ENCODE assay signal across 15 mouse cellular contexts in genomic region chr9:49618699-49619392, GRCm38 (mm10).
DNase-seq lines count a peak whose midpoint lies in the region; ATAC-seq and TF ChIP-seq lines count a peak whose summit lies in the region.
"Had no signal": no experiment of that assay in that cellular context is flagged by ENCODE, and none has a peak within 500 bp of the region (broad histone marks: within the 10 kb centered on the region; RNA-seq: fewer than 3 reads in every experiment).

No protein-coding gene starts in this region.

- H3K9ac ChIP-seq in forebrain, embryonic 16.5 days (replicated peaks; ENCODE audit: low read depth, low read length), result no peak overlapping the region
- no peak overlapping the region for H3K9ac ChIP-seq in forebrain, embryonic 11.5 days (ENCODE audit: low read length)
- H3K9ac ChIP-seq: limb, embryonic 13.5 days; neural tube, embryonic 13.5 days; stomach, embryonic 15.5 days had no signal

- no peak overlapping the region for H3K4me3 ChIP-seq in forebrain, embryonic 16.5 days (replicated peaks; ENCODE audit: low read length)
- no peak overlapping the region for H3K4me3 ChIP-seq in forebrain, embryonic 11.5 days (ENCODE audit: low read depth, low read length)
- H3K4me3 ChIP-seq in cortical plate, adult 2 months (ENCODE audit: insufficient read depth, low read length), result no peak overlapping the region
- H3K4me3 ChIP-seq: erythroblast, embryonic 14.5 days; limb, embryonic 13.5 days; neural tube, embryonic 13.5 days; stomach, embryonic 15.5 days had no signal

- H3K9me3 ChIP-seq in forebrain, embryonic 16.5 days (ENCODE audit: control insufficient read depth, low read length), result no peaks in the 10 kb centered on the region
- H3K9me3 ChIP-seq in forebrain, embryonic 11.5 days (ENCODE audit: control insufficient read depth, low read length), result no peaks in the 10 kb centered on the region
- H3K9me3 ChIP-seq: limb, embryonic 13.5 days; neural tube, embryonic 13.5 days; stomach, embryonic 15.5 days had no signal

- H3K36me3 ChIP-seq in forebrain, embryonic 16.5 days (ENCODE audit: control insufficient read depth, insufficient read depth), result no peaks in the 10 kb centered on the region
- H3K36me3 ChIP-seq in forebrain, embryonic 11.5 days (ENCODE audit: control insufficient read depth, insufficient read depth, low read length), result no peaks in the 10 kb centered on the region
- H3K36me3 ChIP-seq: limb, embryonic 13.5 days; stomach, embryonic 15.5 days had no signal

- no peaks in the 10 kb centered on the region for H3K27me3 ChIP-seq in forebrain, embryonic 16.5 days (replicated peaks; ENCODE audit: control insufficient read depth, insufficient read depth, low read length)
- H3K27me3 ChIP-seq in forebrain, embryonic 11.5 days (ENCODE audit: control insufficient read depth, insufficient read depth, low read length), result no peaks in the 10 kb centered on the region
- H3K27me3 ChIP-seq: limb, embryonic 13.5 days; neural tube, embryonic 13.5 days; Patski; stomach, embryonic 15.5 days had no signal

- H3K4me2 ChIP-seq in forebrain, embryonic 16.5 days (ENCODE audit: low read length), result no peak overlapping the region
- no peak overlapping the region for H3K4me2 ChIP-seq in forebrain, embryonic 11.5 days (ENCODE audit: low read depth, low read length, severe bottlenecking)
- H3K4me2 ChIP-seq: limb, embryonic 13.5 days; neural tube, embryonic 13.5 days; stomach, embryonic 15.5 days had no signal

- ATAC-seq in forebrain, embryonic 16.5 days, result peak; percentile 42
- no peak for ATAC-seq in forebrain, embryonic 11.5 days (replicated peaks; ENCODE audit: low FRiP score)
- ATAC-seq: Patski had no signal

- H3K4me1 ChIP-seq in forebrain, embryonic 16.5 days (replicated peaks; ENCODE audit: control insufficient read depth, insufficient read depth, low read length), result peaks cover 41% of the 10 kb centered on the region
- no peaks in the 10 kb centered on the region for H3K4me1 ChIP-seq in forebrain, embryonic 11.5 days (replicated peaks; ENCODE audit: control insufficient read depth, insufficient read depth, low read length)
- H3K4me1 ChIP-seq in cortical plate, adult 2 months (ENCODE audit: control insufficient read depth, insufficient read depth, low read length), result peaks cover 17% of the 10 kb centered on the region
- H3K4me1 ChIP-seq: limb, embryonic 13.5 days; stomach, embryonic 15.5 days had no signal

- peak overlapping the region; percentile 68 for H3K27ac ChIP-seq in forebrain, embryonic 16.5 days (ENCODE audit: low read length)
- no peak overlapping the region for H3K27ac ChIP-seq in forebrain, embryonic 11.5 days (ENCODE audit: low read depth, low read length)
- peak overlapping the region; percentile 89 for H3K27ac ChIP-seq in cortical plate, adult 2 months (ENCODE audit: insufficient read depth, low read length)
- H3K27ac ChIP-seq: limb, embryonic 13.5 days; neural tube, embryonic 13.5 days; stomach, embryonic 15.5 days had no signal

- TF ChIP-seq POLR2A in cortical plate, adult 2 months (IDR thresholded peaks at IDR 0.05; ENCODE audit: extremely low read depth, insufficient read depth, low read length), result no peak

- intact Hi-C loops in left cerebral cortex, postnatal 36 days (cut with DNase I), result loop anchor here (2.0 to 5.0 kb wide), 2 partner anchors 178 to 553 kb away; no protein-coding TSS in a partner anchor

- 70% methylated on average over 9 of the region's 9 CpGs for WGBS in forebrain, embryonic 16.5 days
- 88% methylated on average over 9 of the region's 9 CpGs for WGBS in forebrain, embryonic 11.5 days

- no peak for TF ChIP-seq CTCF in cortical plate, adult 2 months (IDR thresholded peaks at IDR 0.05; ENCODE audit: extremely low read depth, insufficient read depth, low read length)

- DNase-seq in forebrain, embryonic 11.5 days (ENCODE audit: low spot score), result no peak
- peak; percentile 90 for DNase-seq in brain, adult 2 months (ENCODE audit: low read depth, low spot score)
- DNase-seq in left cerebral cortex, postnatal 36 days (ENCODE audit: low spot score in 2 of 2), result peak; percentile 58 to 65
- no peak for DNase-seq in adrenal gland, adult (ENCODE audit: inconsistent age in 2 of 2, low spot score in 1 of 2)
- no peak for DNase-seq in thymus, postnatal 25 days
- DNase-seq: adrenal gland, adult 2 months; gastrocnemius, postnatal 36 days; lung, adult 2 months had no signal

Comparison
In these comparisons a context has a peak if more than half of its experiments do, and no peak if none do; other contexts are left out.
1. DNase-seq: peak in brain, adult 2 months (single experiment) and left cerebral cortex, postnatal 36 days (2 of 2); none in forebrain, embryonic 11.5 days (single experiment), adrenal gland, adult (0 of 2) and thymus, postnatal 25 days (single experiment).